Mouse (Mus musculus): ENCODE measurements around the gene Ntf5. TPM values are rescaled to one million over a fixed set of nuclear protein-coding genes. Genes with fewer than 3 reads are reported as not detected.

Ntf5 gene
- polyA plus RNA-seq, 1 experiment from 2014 or later: 3.2 TPM

DNA sequence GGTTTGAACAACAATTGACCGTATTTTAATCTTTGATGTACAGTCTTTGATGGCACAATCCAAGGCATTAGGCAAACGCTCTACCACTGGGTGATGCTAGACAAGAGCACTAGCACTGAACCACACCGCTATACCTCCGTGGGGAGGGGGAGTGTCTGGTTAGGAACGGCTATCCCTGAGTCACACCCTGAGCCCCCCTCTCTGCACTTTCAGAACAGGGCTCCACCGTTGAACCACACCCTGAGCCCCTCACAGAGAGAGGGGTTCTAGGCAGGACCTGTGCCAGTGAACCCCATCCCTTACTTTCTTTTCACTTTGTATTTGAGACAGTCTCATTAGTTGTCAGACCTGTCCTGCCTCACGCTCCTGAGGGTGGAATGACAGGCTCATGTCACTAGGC lies 5.1 kb upstream of the Ntf5 start:
- Histone ChIP-seq H3K27me3 (ENCODE audit: control insufficient read depth, insufficient read depth, low read length) (peaks cover 64% of the 10 kb centered on the region), H3K27ac (ENCODE audit: low read depth, low read length) (no peak overlapping the region), H3K4me1 (ENCODE audit: control insufficient read depth, insufficient read depth, low read length) (peaks cover 17% of the 10 kb centered on the region), H3K4me2 (no peak overlapping the region), H3K4me3 (ENCODE audit: low read depth, low read length) (no peak overlapping the region), H3K36me3 (ENCODE audit: control insufficient read depth, insufficient read depth, low read length) (no peaks in the 10 kb centered on the region), H3K9ac (ENCODE audit: low read depth, low read length) (no peak overlapping the region), H3K9me3 (replicated peaks; ENCODE audit: control insufficient read depth, low read length) (no peaks in the 10 kb centered on the region)
- 69% methylated on average over 7 of the region's 7 CpGs for WGBS (ENCODE audit: insufficient replicate concordance)
- ATAC-seq (replicated peaks; ENCODE audit: insufficient number of reproducible peaks, low FRiP score, low TSS enrichment): no peak

- Histone ChIP-seq H3K36me3 (ENCODE audit: control insufficient read depth, insufficient read depth, low read length) (no peaks in the 10 kb centered on the region), H3K27me3 (ENCODE audit: control insufficient read depth, insufficient read depth, low read length) (peaks cover 70% of the 10 kb centered on the region), H3K4me3 (ENCODE audit: low read depth, low read length) (no peak overlapping the region), H3K27ac (ENCODE audit: low read depth, low read length) (no peak overlapping the region), H3K9ac (ENCODE audit: low read depth, low read length) (no peak overlapping the region), H3K9me3 (replicated peaks; ENCODE audit: control insufficient read depth, low read length) (no peaks in the 10 kb centered on the region), H3K4me1 (ENCODE audit: control insufficient read depth, insufficient read depth, low read length) (peaks cover 23% of the 10 kb centered on the region), H3K4me2 (no peak overlapping the region)
- 80% methylated on average over 17 of the region's 17 CpGs for WGBS (ENCODE audit: insufficient replicate concordance)
- no peak for ATAC-seq (replicated peaks; ENCODE audit: insufficient number of reproducible peaks, low FRiP score, low TSS enrichment)
Measured at GRCm38 (mm10) chr7:45408949-45409348, 4.5 kb upstream of the Ntf5 start.

- H3K4me2 ChIP-seq: no peak overlapping the region
- no peaks in the 10 kb centered on the region for H3K36me3 ChIP-seq (ENCODE audit: control insufficient read depth, insufficient read depth, low read length)
- ATAC-seq (replicated peaks; ENCODE audit: insufficient number of reproducible peaks, low FRiP score, low TSS enrichment): no peak
- H3K27me3 ChIP-seq (ENCODE audit: control insufficient read depth, insufficient read depth, low read length): peaks cover 77% of the 10 kb centered on the region
- peaks cover 29% of the 10 kb centered on the region for H3K4me1 ChIP-seq (ENCODE audit: control insufficient read depth, insufficient read depth, low read length)
- H3K9me3 ChIP-seq (replicated peaks; ENCODE audit: control insufficient read depth, low read length): no peaks in the 10 kb centered on the region
- 78% methylated on average over 8 of the region's 8 CpGs for WGBS (ENCODE audit: insufficient replicate concordance)
- H3K9ac ChIP-seq (ENCODE audit: low read depth, low read length): no peak overlapping the region
- no peak overlapping the region for H3K27ac ChIP-seq (ENCODE audit: low read depth, low read length)
- H3K4me3 ChIP-seq (ENCODE audit: low read depth, low read length): no peak overlapping the region
Measured at GRCm38 (mm10) chr7:45409497-45410163, 3.9 kb upstream of the Ntf5 start.

GRCm38 (mm10) chr7:45412421-45412820 lies 1.1 kb upstream of the Ntf5 start:
- peaks cover 82% of the 10 kb centered on the region for H3K27me3 ChIP-seq (ENCODE audit: control insufficient read depth, insufficient read depth, low read length)
- 59% methylated on average over 2 of the region's 2 CpGs for WGBS (ENCODE audit: insufficient replicate concordance)
- no peaks in the 10 kb centered on the region for H3K9me3 ChIP-seq (replicated peaks; ENCODE audit: control insufficient read depth, low read length)
- H3K36me3 ChIP-seq (ENCODE audit: control insufficient read depth, insufficient read depth, low read length): no peaks in the 10 kb centered on the region
- no peak overlapping the region for H3K4me2 ChIP-seq
- no peak overlapping the region for H3K9ac ChIP-seq (ENCODE audit: low read depth, low read length)
- H3K4me3 ChIP-seq (ENCODE audit: low read depth, low read length): no peak overlapping the region
- H3K27ac ChIP-seq (ENCODE audit: low read depth, low read length): no peak overlapping the region; the same call in 1 of the 2 replicates
- ATAC-seq (replicated peaks; ENCODE audit: insufficient number of reproducible peaks, low FRiP score, low TSS enrichment): no peak
- H3K4me1 ChIP-seq (ENCODE audit: control insufficient read depth, insufficient read depth, low read length): peaks cover 26% of the 10 kb centered on the region

GRCm38 (mm10) chr7:45413864-45414739 lies 607 bp downstream of the Ntf5 start:
- Histone ChIP-seq H3K36me3 (ENCODE audit: control insufficient read depth, insufficient read depth, low read length) (no peaks in the 10 kb centered on the region), H3K4me2 (peak overlapping the region; percentile 96), H3K27ac (ENCODE audit: low read depth, low read length) (peak overlapping the region; percentile 73), H3K9ac (ENCODE audit: low read depth, low read length) (peak overlapping the region; percentile 70), H3K9me3 (replicated peaks; ENCODE audit: control insufficient read depth, low read length) (no peaks in the 10 kb centered on the region), H3K4me3 (ENCODE audit: low read depth, low read length) (peak overlapping the region; percentile 55), H3K27me3 (ENCODE audit: control insufficient read depth, insufficient read depth, low read length) (peaks cover 82% of the 10 kb centered on the region), H3K4me1 (ENCODE audit: control insufficient read depth, insufficient read depth, low read length) (peaks cover 31% of the 10 kb centered on the region)
- WGBS (ENCODE audit: insufficient replicate concordance): 3% methylated on average over 27 of the region's 27 CpGs
- peak; percentile 3 for ATAC-seq (replicated peaks; ENCODE audit: insufficient number of reproducible peaks, low FRiP score, low TSS enrichment)

- ATAC-seq (replicated peaks; ENCODE audit: insufficient number of reproducible peaks, low FRiP score, low TSS enrichment): no peak
- Histone ChIP-seq H3K4me3 (ENCODE audit: low read depth, low read length) (peak overlapping the region; percentile 55; the same call in 1 of the 2 replicates), H3K4me1 (ENCODE audit: control insufficient read depth, insufficient read depth, low read length) (peaks cover 31% of the 10 kb centered on the region), H3K27me3 (ENCODE audit: control insufficient read depth, insufficient read depth, low read length) (peaks cover 84% of the 10 kb centered on the region), H3K4me2 (no peak overlapping the region), H3K9me3 (replicated peaks; ENCODE audit: control insufficient read depth, low read length) (no peaks in the 10 kb centered on the region), H3K9ac (ENCODE audit: low read depth, low read length) (no peak overlapping the region), H3K36me3 (ENCODE audit: control insufficient read depth, insufficient read depth, low read length) (no peaks in the 10 kb centered on the region), H3K27ac (ENCODE audit: low read depth, low read length) (no peak overlapping the region)
- 32% methylated on average over 12 of the region's 12 CpGs for WGBS (ENCODE audit: insufficient replicate concordance)
Measured at GRCm38 (mm10) chr7:45414740-45415224, 1.3 kb downstream of the Ntf5 start.

DNA sequence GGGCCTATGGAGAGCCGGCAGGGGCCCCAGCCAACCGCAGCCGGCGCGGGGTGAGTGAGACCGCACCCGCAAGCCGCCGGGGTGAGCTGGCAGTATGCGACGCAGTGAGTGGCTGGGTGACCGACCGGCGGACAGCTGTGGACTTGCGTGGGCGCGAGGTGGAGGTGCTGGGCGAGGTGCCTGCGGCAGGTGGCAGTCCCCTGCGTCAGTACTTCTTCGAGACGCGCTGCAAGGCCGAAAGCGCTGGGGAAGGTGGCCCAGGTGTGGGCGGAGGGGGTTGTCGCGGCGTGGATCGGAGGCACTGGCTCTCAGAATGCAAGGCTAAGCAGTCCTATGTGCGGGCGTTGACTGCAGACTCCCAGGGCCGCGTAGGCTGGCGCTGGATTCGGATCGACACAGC lies 2.1 kb downstream of the Ntf5 start:
- no peaks in the 10 kb centered on the region for H3K36me3 ChIP-seq (ENCODE audit: control insufficient read depth, insufficient read depth, low read length)
- peak overlapping the region; percentile 55 for H3K4me2 ChIP-seq
- H3K27me3 ChIP-seq (ENCODE audit: control insufficient read depth, insufficient read depth, low read length): peaks cover 85% of the 10 kb centered on the region
- ATAC-seq (replicated peaks; ENCODE audit: insufficient number of reproducible peaks, low FRiP score, low TSS enrichment): no peak
- H3K9ac ChIP-seq (ENCODE audit: low read depth, low read length): 0 out of 2 replicates have a peak overlapping the region, but pooled peaks have one; percentile 28
- WGBS (ENCODE audit: insufficient replicate concordance): 11% methylated on average over 37 of the region's 37 CpGs
- H3K4me1 ChIP-seq (ENCODE audit: control insufficient read depth, insufficient read depth, low read length): peaks cover 37% of the 10 kb centered on the region
- H3K27ac ChIP-seq (ENCODE audit: low read depth, low read length): no peak overlapping the region
- H3K4me3 ChIP-seq (ENCODE audit: low read depth, low read length): peak overlapping the region; percentile 24
- no peaks in the 10 kb centered on the region for H3K9me3 ChIP-seq (replicated peaks; ENCODE audit: control insufficient read depth, low read length)

- Histone ChIP-seq H3K36me3 (ENCODE audit: control insufficient read depth, insufficient read depth, low read length) (peaks cover 19% of the 10 kb centered on the region), H3K27ac (ENCODE audit: low read depth, low read length) (no peak overlapping the region), H3K4me2 (peak overlapping the region; percentile 22; the same call in 1 of the 2 replicates), H3K4me1 (ENCODE audit: control insufficient read depth, insufficient read depth, low read length) (peaks cover 32% of the 10 kb centered on the region), H3K9ac (ENCODE audit: low read depth, low read length) (0 out of 2 replicates have a peak overlapping the region, but pooled peaks have one; percentile 23), H3K27me3 (ENCODE audit: control insufficient read depth, insufficient read depth, low read length) (peaks cover 81% of the 10 kb centered on the region), H3K9me3 (replicated peaks; ENCODE audit: control insufficient read depth, low read length) (no peaks in the 10 kb centered on the region), H3K4me3 (ENCODE audit: low read depth, low read length) (no peak overlapping the region)
- ATAC-seq (replicated peaks; ENCODE audit: insufficient number of reproducible peaks, low FRiP score, low TSS enrichment): no peak
- 12% methylated on average over 13 of the region's 13 CpGs for WGBS (ENCODE audit: insufficient replicate concordance)
Measured at GRCm38 (mm10) chr7:45417962-45418492, 4.5 kb downstream of the Ntf5 start.

All from heart, embryonic 11.5 days (tissue).